Mouse (Mus musculus): ENCODE measurements around the gene Olfr1053. TPM values are rescaled to one million over a fixed set of nuclear protein-coding genes. Genes with fewer than 3 reads are reported as not detected.

Olfr1053 gene
- not detected in 2 replicates for polyA plus RNA-seq (2015; fragmentation: Nextera tagmentation; extraction: Ambion mirVana)

DNA sequence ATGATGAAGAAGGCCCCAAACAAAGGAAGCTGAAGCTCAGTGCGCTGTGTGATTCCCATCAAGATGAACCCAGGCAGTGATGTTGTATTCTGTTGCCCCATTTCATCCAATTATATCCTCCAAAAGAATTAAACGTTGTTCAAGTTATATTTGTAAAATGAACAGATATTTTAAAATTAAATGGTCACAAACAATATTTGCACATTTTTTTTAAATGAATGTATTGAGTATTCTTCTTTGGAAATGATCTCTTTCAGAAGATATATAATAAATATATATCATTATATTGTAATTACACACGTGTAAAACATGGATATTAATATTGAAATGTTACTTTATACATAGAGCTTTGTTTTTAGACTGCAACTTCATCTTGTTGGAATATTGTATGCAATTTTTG lies at the start of gene Olfr1053:
Olfr1053 (minus strand) TSS at position 101 of the 400 bp plus-strand sequence.

DNA sequence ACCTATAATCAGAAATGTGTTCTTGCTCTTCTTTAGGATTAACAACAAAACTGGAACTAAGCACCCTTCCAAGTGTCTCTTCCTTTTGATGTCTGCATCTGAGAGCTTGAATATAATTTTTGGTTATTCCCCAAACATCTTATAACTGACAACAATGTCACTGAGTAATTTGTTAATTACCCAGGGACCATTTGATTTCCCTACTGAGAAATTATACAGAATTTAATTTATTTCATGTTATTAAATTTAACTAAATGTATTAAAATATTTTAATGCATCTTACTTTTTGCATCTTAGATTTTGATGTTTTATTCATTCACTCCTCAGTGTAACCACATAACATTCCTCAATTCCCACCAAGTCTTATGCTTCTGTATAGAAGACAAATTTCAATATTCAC lies 47.3 kb upstream of the Olfr1053 start, which contains the start of gene Olfr1056:
Olfr1056 (minus strand) TSS at position 101 of the 400 bp plus-strand sequence.

DNA sequence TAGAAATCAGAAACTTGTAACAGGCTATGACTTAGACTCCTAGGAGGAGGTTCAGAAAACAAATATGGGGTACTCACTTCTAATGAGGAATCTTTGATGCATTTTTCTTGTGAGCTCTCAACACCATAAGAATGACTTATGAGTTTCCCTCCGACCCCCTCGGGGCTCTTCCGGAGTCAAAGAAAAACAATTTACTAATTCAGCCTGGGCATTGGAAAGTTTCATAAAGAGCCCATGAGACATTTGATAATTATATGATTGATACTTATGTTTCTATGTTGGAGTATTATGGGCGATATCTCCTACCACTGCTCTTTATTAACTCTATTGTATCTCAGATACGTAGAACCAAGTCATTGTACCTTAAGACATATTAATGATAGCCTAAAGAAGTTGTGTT lies 35.1 kb upstream of the Olfr1053 start, which contains the start of gene Olfr1055:
Olfr1055 (minus strand) TSS at position 101 of the 400 bp plus-strand sequence.

DNA sequence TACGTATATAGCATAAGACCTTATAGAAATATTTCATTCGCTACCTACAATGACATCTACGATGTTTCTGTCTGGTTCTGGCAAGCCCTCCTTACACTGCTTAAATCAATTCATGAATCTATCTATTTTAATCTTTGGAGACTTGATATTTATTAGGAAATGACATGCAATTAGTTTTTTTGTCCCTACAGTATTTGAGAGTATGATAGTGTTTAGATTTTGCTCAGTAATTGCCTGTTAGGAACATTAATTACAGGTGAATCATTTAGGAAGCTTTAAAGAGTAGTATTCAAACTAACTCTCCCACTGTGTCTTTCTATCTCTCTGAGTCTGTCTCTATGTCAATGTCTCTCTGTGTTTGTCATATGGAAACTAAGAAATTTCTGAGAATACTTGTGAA lies 20.2 kb upstream of the Olfr1053 start, which contains the start of gene Olfr1054:
Olfr1054 (minus strand) TSS at position 101 of the 400 bp plus-strand sequence.

DNA sequence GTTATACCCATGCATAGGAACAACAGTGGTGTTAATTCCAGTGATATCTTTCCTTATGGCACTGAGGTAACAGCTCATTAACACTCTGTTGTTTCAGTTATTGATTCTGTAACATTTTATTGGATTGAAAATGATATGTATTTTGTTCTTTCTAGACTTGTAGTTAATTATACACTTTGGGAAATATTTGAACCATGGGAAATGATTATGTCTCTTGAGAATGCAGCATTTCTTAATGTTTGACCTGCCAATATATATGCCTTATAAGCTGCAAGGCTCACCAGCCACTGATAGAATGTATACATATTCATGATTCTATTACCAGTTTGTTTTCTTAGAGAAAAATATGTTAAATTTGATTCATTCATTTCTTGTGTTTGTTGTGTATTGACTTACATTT lies 22.9 kb downstream of the Olfr1053 start, which contains the start of gene Olfr1052:
Olfr1052 (plus strand) TSS at position 301 of the 400 bp plus-strand sequence.

DNA sequence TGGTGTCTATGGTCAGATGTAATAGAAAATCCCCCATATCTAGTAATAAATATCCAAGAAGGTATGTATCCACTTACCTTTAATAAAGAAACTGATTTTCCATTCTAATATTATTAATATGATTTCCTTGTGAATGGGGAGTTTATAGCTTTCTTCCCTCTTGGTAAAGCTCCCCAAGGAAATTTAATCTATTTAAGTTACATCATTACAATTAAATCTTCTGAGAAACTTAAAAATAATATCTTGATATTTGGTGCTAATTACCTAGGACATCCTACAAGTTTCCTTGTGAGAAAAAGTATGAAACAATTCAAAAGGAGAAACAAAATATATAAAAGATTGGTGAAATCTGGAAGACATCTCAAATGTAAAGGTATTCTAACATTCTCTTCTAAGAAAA lies 36.1 kb downstream of the Olfr1053 start, which contains the start of gene Olfr1051:
Olfr1051 (minus strand) TSS at position 101 of the 400 bp plus-strand sequence.

Other genes with a start within 250 kb of the Olfr1053 start
- not detected in 2 replicates for gene Olfr1036, start 241.3 kb downstream of the Olfr1053 start, polyA plus RNA-seq (2015; fragmentation: Nextera tagmentation; extraction: Ambion mirVana)
- gene Olfr1037, start 227.9 kb downstream of the Olfr1053 start, polyA plus RNA-seq (2015; fragmentation: Nextera tagmentation; extraction: Ambion mirVana), result not detected in 2 replicates
- not detected in 2 replicates for gene Olfr1039, start 179.4 kb downstream of the Olfr1053 start, polyA plus RNA-seq (2015; fragmentation: Nextera tagmentation; extraction: Ambion mirVana)
- not detected in 2 replicates for gene Olfr1040, start 168.6 kb downstream of the Olfr1053 start, polyA plus RNA-seq (2015; fragmentation: Nextera tagmentation; extraction: Ambion mirVana)
- gene Olfr1042, start 153.4 kb downstream of the Olfr1053 start, polyA plus RNA-seq (2015; fragmentation: Nextera tagmentation; extraction: Ambion mirVana), result not detected in 2 replicates
- not detected in 2 replicates for gene Olfr1043, start 147.8 kb downstream of the Olfr1053 start, polyA plus RNA-seq (2015; fragmentation: Nextera tagmentation; extraction: Ambion mirVana)
- not detected in 2 replicates for gene Olfr1044, start 137.5 kb downstream of the Olfr1053 start, polyA plus RNA-seq (2015; fragmentation: Nextera tagmentation; extraction: Ambion mirVana)
- gene Olfr52, start 129.6 kb downstream of the Olfr1053 start, polyA plus RNA-seq (2015; fragmentation: Nextera tagmentation; extraction: Ambion mirVana), result not detected in 2 replicates
- gene Olfr1045, start 112.3 kb downstream of the Olfr1053 start, polyA plus RNA-seq (2015; fragmentation: Nextera tagmentation; extraction: Ambion mirVana), result not detected in 2 replicates
- gene Olfr1046, start 96.0 kb downstream of the Olfr1053 start, polyA plus RNA-seq (2015; fragmentation: Nextera tagmentation; extraction: Ambion mirVana), result not detected in 2 replicates
- not detected in 2 replicates for gene Olfr1047, start 83.9 kb downstream of the Olfr1053 start, polyA plus RNA-seq (2015; fragmentation: Nextera tagmentation; extraction: Ambion mirVana)
- not detected in 2 replicates for gene Olfr1048, start 75.0 kb downstream of the Olfr1053 start, polyA plus RNA-seq (2015; fragmentation: Nextera tagmentation; extraction: Ambion mirVana)
- not detected in 2 replicates for gene Olfr1049, start 57.0 kb downstream of the Olfr1053 start, polyA plus RNA-seq (2015; fragmentation: Nextera tagmentation; extraction: Ambion mirVana)
- gene Olfr1051, start 36.2 kb downstream of the Olfr1053 start, polyA plus RNA-seq (2015; fragmentation: Nextera tagmentation; extraction: Ambion mirVana), result not detected in 2 replicates
- not detected in 2 replicates for gene Olfr1052, start 22.8 kb downstream of the Olfr1053 start, polyA plus RNA-seq (2015; fragmentation: Nextera tagmentation; extraction: Ambion mirVana)
- not detected in 2 replicates for gene Olfr1054, start 20.1 kb upstream of the Olfr1053 start, polyA plus RNA-seq (2015; fragmentation: Nextera tagmentation; extraction: Ambion mirVana)
- gene Olfr1055, start 35.0 kb upstream of the Olfr1053 start, polyA plus RNA-seq (2015; fragmentation: Nextera tagmentation; extraction: Ambion mirVana), result not detected in 2 replicates
- not detected in 2 replicates for gene Olfr1056, start 47.2 kb upstream of the Olfr1053 start, polyA plus RNA-seq (2015; fragmentation: Nextera tagmentation; extraction: Ambion mirVana)
- gene Olfr1057, start 63.1 kb upstream of the Olfr1053 start, polyA plus RNA-seq (2015; fragmentation: Nextera tagmentation; extraction: Ambion mirVana), result not detected in 2 replicates
- not detected in 2 replicates for gene Olfr1058, start 73.3 kb upstream of the Olfr1053 start, polyA plus RNA-seq (2015; fragmentation: Nextera tagmentation; extraction: Ambion mirVana)
- gene Olfr1061, start 98.8 kb upstream of the Olfr1053 start, polyA plus RNA-seq (2015; fragmentation: Nextera tagmentation; extraction: Ambion mirVana), result not detected in 2 replicates
- gene Olfr1062, start 111.5 kb upstream of the Olfr1053 start, polyA plus RNA-seq (2015; fragmentation: Nextera tagmentation; extraction: Ambion mirVana), result not detected in 2 replicates
- not detected in 2 replicates for gene Olfr1065, start 135.3 kb upstream of the Olfr1053 start, polyA plus RNA-seq (2015; fragmentation: Nextera tagmentation; extraction: Ambion mirVana)
- gene Olfr1066, start 141.0 kb upstream of the Olfr1053 start, polyA plus RNA-seq (2015; fragmentation: Nextera tagmentation; extraction: Ambion mirVana), result not detected in 2 replicates
- not detected in 2 replicates for gene Olfr228, start 172.1 kb upstream of the Olfr1053 start, polyA plus RNA-seq (2015; fragmentation: Nextera tagmentation; extraction: Ambion mirVana)
- gene Olfr1076, start 193.2 kb upstream of the Olfr1053 start, polyA plus RNA-seq (2015; fragmentation: Nextera tagmentation; extraction: Ambion mirVana), result not detected in 2 replicates
- gene Olfr1079, start 227.2 kb upstream of the Olfr1053 start, polyA plus RNA-seq (2015; fragmentation: Nextera tagmentation; extraction: Ambion mirVana), result not detected in 2 replicates
- not detected in 2 replicates for gene Olfr1080, start 243.0 kb upstream of the Olfr1053 start, polyA plus RNA-seq (2015; fragmentation: Nextera tagmentation; extraction: Ambion mirVana)